Mouse (Mus musculus): Measurements from ENCODE around the gene Ccdc88a.

Ccdc88a gene

GRCm38 (mm10) chr11:29373396-29374273 is at the start of gene Ccdc88a:
TSS of gene Ccdc88a (plus strand) at chr11:29373658.
- DNase-seq (ENCODE audit: low spot score), result peak; percentile 97

- DNase-seq (ENCODE audit: low spot score), result no peak
Measured at GRCm38 (mm10) chr11:29335505-29335904, 38.0 kb upstream of the Ccdc88a start.

- no peak for DNase-seq (ENCODE audit: low spot score)
Measured at GRCm38 (mm10) chr11:29341259-29341658, 32.2 kb upstream of the Ccdc88a start.

- DNase-seq (ENCODE audit: low spot score), result no peak
Measured at GRCm38 (mm10) chr11:29344891-29345657, 28.4 kb upstream of the Ccdc88a start.

GRCm38 (mm10) chr11:29345673-29346286 is 27.7 kb upstream of the Ccdc88a start:
- no peak for DNase-seq (ENCODE audit: low spot score)

GRCm38 (mm10) chr11:29350891-29351290 is 22.6 kb upstream of the Ccdc88a start:
- DNase-seq (ENCODE audit: low spot score), result no peak

- no peak for DNase-seq (ENCODE audit: low spot score)
Measured at GRCm38 (mm10) chr11:29352214-29352613, 21.2 kb upstream of the Ccdc88a start.

- DNase-seq (ENCODE audit: low spot score), result no peak
Measured at GRCm38 (mm10) chr11:29368161-29368560, 5.3 kb upstream of the Ccdc88a start.

- no peak for DNase-seq (ENCODE audit: low spot score)
Measured at GRCm38 (mm10) chr11:29373050-29373395, 435 bp upstream of the Ccdc88a start.

GRCm38 (mm10) chr11:29374274-29374656 is 807 bp downstream of the Ccdc88a start:
- no peak for DNase-seq (ENCODE audit: low spot score)

- no peak for DNase-seq (ENCODE audit: low spot score)
Measured at GRCm38 (mm10) chr11:29376635-29377034, 3.2 kb downstream of the Ccdc88a start.

- DNase-seq (ENCODE audit: low spot score), result no peak
Measured at GRCm38 (mm10) chr11:29378751-29379150, 5.3 kb downstream of the Ccdc88a start.

GRCm38 (mm10) chr11:29383493-29383892 is 10.0 kb downstream of the Ccdc88a start:
- no peak for DNase-seq (ENCODE audit: low spot score)

- no peak for DNase-seq (ENCODE audit: low spot score)
Measured at GRCm38 (mm10) chr11:29384001-29384400, 10.5 kb downstream of the Ccdc88a start.

- DNase-seq (ENCODE audit: low spot score), result no peak
Measured at GRCm38 (mm10) chr11:29384617-29385016, 11.2 kb downstream of the Ccdc88a start.

GRCm38 (mm10) chr11:29389913-29390312 is 16.5 kb downstream of the Ccdc88a start:
- DNase-seq (ENCODE audit: low spot score), result no peak

- no peak for DNase-seq (ENCODE audit: low spot score)
Measured at GRCm38 (mm10) chr11:29395135-29395746, 21.8 kb downstream of the Ccdc88a start.

GRCm38 (mm10) chr11:29400374-29400773 is 26.9 kb downstream of the Ccdc88a start:
- no peak for DNase-seq (ENCODE audit: low spot score)

GRCm38 (mm10) chr11:29406292-29406691 is 32.8 kb downstream of the Ccdc88a start:
- no peak for DNase-seq (ENCODE audit: low spot score)

GRCm38 (mm10) chr11:29423496-29423895 is 50.0 kb downstream of the Ccdc88a start:
- no peak for DNase-seq (ENCODE audit: low spot score)

- DNase-seq (ENCODE audit: low spot score), result no peak
Measured at GRCm38 (mm10) chr11:29428774-29429173, 55.3 kb downstream of the Ccdc88a start.

GRCm38 (mm10) chr11:29431011-29431410 is 57.6 kb downstream of the Ccdc88a start:
- DNase-seq (ENCODE audit: low spot score), result no peak
